Mouse (Mus musculus) left cerebral cortex, postnatal 4 days (tissue): Measurements from ENCODE around the gene B4galnt3. TPM values are rescaled to one million over a fixed set of nuclear protein-coding genes. Genes with fewer than 3 reads are reported as not detected.

Source experiments
- DNase-seq: peaks from one replicate; pipeline ENCODE4 v3.0.0-alpha.2; 2022
- intact Hi-C: fragments of 180-260 bp; cut with DNase I; formaldehyde crosslinking; loops from one replicate; pipeline ENCODE4 v1.15.1; 2025
- total RNA-seq, 2 experiments: library from RNA; stranded (reverse); gene quantifications; 2 replicates each; pipeline ENCODE4 v1.2.3; 2021

The B4galnt3 gene
- total RNA-seq, 2 experiments from 2014 or later = 0.46 to 0.60 TPM

DNA sequence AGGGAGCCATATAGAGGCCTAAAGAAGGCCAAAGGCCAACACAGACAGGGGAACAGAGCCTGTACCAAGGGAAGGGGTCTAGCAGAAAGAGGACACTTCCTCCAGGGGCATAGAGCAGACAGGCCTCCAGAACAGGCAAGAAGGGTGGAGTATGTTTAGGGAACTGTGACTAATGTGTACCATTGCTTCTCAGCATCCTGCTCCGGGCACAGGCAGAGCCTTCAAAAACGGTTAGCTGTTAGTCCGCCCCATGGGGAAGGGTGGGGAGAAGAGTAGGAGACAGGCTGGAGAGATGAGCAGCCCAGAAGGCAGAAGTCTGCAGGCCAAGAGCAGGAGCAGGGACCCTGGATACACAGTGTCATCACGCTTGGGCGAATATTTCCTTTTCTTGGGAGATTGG is 105.1 kb downstream of the B4galnt3 start:
- intact Hi-C loops = no loop called here

DNA sequence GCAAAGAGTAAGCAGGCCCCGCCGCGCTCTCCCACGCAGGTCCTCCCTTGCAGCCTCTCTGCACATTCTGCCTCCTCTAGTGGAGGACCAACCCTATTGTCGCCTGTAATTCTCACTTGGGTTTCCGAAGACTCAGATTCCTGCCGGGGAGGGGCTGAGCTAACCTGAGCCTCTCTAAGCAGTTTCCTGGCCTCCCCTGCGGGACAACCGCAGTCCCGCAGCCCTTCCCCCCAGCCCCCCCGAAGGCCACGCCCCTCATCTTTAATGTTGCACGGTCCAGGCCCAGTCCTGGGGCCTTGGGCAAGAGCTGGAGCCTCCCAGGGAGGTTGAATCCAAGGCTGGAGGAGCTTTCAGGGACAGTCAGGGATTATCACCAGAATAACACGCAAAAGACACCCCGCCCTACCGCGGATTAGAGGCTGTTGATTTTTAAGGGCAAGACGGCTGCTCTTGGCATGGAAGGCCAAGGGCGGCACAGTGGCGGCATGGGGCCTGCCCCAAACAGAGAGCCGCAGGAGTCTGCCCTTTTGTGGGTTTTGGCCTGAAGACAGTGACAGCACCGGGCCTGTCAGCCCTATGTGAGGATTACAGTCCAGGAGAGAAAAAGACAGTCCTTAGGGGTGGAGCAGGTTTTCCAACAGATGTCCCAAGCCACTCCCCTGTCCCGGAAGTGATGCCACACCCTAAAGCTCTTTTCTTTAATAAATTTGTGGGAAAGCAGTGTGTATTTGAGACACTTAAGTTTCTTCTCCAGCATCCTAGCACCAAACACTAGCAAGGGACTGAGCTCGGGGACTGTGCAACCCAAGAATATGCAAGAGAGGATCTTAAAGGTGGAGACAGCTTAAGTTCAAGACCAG is 105.8 kb downstream of the B4galnt3 start:
- intact Hi-C loops = no loop called here
- no peak for DNase-seq

More for the DNA sequence above, 105.1 kb downstream of the B4galnt3 start:
- DNase-seq = no peak

DNA sequence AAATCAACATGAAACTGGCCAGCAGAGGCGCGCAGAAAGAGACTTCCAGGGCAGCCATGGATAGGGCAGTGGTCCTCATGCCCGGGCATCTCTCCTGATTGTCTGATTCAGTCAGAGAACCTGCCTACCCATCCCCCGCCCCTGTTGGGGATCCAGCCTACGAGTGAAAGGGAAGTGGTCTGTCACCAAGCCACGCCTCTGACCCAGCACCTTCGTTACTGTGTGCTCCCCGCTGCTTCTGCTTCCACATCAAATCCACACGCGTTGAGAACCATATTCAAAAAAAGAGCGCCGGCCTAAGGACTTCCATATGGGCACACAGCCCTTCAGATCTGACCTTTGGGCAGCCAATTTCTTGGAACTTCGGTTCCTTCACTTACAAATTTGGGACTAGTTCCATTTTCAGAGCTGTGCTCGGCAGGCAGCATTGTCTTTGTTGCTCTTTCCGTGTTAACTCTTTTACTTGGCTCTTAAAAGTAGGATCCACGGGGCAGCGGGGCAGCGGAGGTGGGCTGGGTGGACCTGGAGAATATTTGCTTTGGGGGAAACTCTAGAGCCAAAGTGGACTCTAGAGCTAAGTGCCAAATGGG is 106.7 kb downstream of the B4galnt3 start:
- DNase-seq = no peak
- intact Hi-C loops = no loop called here

DNA sequence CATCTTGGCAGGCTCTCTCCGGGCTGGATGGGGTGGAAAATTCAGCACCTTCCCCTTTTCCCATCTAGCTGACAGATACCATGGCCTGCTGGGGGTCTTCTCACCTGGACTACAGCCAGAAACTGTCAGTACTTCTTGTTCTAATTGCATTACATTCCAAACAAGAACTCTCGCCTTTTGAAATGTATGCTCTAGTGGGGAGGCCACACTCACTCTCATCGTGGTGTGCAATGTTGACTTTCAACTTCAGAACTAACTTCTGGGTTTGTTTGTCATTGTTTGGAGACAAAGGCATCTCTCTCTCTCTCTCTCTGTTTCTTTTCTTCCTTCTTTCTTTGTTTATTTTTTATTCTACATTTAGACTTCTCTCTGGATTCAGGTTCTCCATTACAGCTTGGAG is 107.8 kb downstream of the B4galnt3 start:
- DNase-seq = no peak
- intact Hi-C loops = no loop called here

DNA sequence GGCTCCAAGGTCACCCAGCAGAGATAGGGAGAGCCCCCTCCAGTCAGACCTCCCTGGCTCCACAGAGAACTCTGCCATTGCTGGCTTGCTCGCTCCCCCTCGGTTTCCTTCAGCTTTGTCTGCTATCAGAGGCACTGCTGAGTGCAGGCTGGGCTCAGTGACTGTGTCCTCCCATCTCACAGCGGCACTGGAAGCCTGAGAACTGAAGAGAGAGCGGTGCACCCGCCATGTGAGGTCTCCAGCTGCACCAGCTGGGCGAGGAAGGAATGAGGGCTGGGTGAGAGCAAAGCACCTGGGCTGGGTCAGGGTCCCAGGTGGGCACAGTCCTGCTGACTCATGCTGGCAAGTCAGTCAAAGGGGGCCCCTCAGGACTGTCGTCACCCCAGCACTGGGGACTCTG is 108.6 kb downstream of the B4galnt3 start:
- DNase-seq = no peak
- intact Hi-C loops = no loop called here

DNA sequence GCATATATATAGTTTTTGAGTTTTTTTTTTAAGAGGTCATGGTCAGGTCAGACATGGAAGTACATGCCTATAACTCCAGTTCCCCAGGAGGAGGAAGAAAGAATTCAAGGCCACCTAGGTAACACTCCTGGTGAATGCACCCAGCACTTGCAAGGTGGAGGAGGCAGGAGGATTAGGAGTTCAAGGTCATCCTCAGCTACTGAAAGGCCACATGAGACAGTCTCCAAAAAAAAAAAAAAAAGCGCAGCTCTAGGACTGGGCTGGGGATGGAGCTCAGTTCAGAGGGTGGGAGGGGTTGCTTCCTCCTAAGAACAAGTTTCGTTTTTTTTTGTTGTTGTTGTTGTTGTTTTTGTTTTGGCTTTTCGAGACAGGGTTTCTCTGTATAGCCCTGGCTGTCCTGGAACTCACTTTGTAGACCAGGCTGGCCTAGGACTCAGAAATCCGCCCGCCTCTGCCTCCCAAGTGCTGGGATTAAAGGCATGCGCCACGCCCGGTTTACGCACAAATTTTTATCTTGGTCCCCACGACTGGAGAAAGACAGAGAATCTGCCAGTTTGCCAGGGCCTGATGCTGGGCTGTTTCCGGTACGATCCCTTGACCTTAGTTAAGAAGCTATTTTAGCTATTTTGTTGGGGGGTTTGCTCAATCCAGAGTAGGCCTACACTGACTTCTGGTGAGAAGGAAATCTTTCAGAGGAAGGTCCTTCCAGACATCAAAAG is 109.2 kb downstream of the B4galnt3 start:
- intact Hi-C loops = no loop called here
- no peak for DNase-seq

DNA sequence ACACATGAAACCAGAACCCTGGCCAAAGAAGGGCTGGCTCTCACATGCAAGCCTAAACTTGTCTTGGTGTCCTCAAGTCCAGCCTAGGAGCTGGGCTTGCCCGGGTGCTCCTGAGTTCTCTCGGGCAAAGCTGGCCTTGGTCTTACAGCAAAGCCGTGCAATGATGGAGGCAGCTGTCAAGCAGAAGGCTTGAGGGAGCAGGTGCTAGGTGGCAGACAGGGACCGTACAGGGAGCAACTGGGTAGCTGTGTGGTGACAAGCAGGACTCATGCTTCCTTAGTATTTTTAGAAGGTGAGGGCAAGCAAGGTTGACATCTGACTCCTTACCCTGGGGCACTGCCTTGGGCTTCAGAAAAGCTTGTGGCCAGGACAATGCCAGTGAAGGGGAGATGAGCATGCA is 110.6 kb downstream of the B4galnt3 start:
- intact Hi-C loops = no loop called here
- DNase-seq = no peak

DNA sequence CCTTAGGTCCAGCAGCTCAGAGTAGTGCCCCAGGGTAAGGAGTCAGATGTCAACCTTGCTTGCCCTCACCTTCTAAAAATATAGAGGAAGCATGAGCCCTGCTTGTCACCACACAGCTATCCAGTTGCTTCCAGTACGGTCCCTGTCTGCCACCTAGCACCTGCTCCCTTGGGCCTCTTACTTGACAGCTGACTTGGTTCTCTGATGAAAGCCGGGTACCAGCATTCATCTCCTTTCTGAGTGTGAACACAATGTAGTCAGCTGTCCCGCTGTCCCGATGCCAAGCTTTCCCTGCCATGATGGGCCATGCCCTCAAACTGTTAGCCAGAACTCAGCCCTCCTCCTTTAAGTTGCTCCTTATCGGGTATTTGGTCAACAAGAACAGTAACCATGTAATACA is 112.2 kb downstream of the B4galnt3 start:
- DNase-seq = no peak
- intact Hi-C loops = no loop called here

DNA sequence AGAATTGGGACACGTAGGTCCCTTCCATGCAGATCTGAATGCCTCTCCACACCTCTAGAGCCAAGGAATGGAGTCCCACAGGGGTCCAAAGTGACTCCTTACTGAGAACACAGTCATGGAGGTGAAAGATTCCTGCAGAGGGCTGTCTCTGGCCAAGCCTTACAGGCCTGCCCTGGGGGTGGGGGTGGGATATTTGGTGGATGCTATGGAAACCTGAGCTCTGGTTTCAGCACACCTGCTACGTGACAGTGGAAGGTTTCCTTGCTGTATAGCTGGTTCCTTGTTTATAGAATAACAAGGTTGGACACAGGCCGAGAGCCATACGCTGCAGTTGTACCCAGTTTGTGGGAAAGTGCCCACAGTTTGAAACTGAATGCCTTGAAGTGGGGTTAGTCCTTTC is 113.9 kb downstream of the B4galnt3 start:
- intact Hi-C loops = no loop called here
- DNase-seq = no peak

DNA sequence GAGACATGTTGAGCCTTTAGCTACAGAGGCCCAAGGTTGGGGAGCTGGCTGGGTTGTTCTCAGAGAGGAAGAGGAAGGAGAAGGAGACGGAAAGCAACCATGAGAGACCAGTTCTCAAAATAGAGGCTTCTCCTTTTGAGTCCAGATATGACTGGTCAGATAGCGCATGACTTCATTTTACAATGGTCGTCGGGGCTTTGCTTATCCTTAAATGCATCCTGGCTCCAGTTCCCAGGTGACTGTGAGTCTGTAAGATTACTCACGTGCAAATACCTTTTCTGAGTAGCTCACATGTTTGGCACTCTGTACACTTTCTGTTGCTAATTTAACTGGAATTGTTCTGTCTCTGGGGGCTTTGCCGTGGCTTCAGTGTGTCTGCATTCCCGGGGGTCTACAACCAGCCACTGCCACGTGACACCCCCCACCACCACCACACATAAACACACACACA is 114.6 kb downstream of the B4galnt3 start:
- no peak for DNase-seq
- intact Hi-C loops = no loop called here

DNA sequence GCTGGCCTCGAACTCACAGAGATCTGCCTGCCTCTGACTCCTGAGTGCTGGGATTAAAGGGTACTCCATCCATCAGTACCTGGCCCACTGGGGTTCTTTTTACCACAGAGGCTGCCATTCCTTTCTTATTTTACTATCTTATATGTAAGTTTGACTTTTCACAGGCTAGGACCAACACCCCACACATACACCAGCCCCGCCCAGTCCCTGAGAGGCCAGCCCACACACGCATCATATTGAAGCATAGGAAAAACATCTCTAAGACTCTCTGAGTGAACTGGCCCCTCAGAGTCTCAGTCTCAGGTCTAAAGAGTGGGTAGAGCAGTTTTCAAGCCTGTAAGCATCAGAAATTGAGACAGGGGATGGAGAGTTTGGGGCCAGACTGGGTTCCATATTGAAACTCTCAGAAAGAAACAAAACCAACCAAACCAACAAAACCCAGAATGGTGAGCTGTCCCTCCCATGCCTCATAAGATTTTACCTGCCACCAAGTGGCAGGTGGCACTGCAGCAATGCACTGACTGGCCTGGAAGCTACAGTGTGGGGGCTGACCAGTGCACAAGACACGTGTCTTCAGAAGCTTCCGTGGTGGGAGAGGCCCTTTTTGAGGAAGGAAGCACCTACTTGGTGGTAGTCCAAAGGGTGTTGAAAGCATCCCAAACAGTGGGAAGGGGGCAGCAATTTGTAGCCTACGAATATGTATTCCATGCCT is 115.2 kb downstream of the B4galnt3 start:
- intact Hi-C loops = no loop called here
- no peak for DNase-seq

DNA sequence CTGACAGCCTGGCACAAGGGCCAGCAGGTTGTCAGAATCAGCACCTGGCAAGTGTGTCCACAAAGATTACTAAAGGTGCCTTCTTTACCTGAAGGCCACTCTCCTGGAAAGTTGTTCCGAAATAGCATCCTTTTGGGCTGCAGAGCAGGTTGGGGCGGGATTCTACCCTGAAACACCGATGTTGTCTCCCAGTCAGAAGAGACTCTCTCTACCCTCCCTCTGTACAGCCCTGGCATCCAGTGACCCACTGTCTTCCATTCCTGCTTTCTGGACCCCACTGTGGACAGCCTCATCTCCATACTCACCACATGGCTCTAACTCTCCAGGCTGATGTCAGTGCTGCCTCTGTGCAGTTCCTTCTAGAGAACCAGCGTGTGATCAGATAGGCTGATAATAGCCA is 118.7 kb downstream of the B4galnt3 start:
- DNase-seq = no peak
- intact Hi-C loops = no loop called here

DNA sequence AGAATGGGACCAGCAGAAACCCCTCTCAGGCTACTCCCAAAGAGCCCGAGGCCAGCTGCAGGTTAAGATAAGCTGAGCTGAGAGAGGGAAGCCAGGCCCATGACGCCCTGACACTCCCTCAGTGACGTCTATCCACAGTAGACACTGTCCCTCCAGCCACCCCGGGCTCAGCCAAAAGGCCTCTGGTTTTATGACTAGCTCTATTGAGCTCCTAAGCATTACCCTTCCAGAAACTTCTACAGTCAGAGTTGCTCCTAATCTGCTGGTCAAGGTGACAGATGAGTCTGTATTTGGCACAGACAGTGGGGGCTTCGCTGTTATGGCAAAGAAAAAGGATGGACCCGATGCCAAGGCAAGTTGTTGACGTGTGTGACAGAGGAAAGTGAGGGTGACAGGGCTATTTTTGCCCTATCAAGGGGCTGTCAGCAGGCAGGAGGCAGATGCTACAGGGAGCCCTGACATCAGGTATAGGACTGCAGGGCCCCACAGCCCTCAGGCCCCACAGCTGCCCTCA is 119.7 kb downstream of the B4galnt3 start:
- intact Hi-C loops = no loop called here
- no peak for DNase-seq

DNA sequence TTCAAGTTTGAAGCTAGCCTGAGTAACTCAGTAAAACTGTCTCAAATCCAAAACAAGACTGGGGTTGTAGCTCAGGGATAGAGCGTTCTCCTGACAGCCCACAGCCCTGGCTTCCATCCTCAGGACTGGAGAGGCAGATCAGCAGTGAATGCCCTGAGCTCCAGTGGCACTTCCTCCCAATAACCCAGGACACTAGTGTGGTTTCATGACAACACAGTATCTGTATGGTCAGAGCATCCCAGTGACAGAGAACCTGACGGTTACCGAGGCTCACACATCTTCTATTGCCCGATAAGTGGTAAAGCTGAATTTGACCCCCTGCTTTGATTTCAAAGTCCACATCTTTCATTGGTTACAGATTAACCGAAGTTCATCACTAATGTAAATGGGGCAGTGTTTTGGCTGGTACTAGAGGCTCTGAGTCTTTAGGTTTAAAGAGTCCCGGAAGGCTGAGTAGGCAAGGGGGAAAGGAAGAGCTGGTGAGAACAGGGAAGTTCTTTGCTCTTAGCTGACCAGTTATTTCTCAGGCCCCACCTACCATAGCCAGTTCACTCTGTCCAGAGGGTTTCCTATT is 120.2 kb downstream of the B4galnt3 start:
- intact Hi-C loops = no loop called here
- DNase-seq = no peak

DNA sequence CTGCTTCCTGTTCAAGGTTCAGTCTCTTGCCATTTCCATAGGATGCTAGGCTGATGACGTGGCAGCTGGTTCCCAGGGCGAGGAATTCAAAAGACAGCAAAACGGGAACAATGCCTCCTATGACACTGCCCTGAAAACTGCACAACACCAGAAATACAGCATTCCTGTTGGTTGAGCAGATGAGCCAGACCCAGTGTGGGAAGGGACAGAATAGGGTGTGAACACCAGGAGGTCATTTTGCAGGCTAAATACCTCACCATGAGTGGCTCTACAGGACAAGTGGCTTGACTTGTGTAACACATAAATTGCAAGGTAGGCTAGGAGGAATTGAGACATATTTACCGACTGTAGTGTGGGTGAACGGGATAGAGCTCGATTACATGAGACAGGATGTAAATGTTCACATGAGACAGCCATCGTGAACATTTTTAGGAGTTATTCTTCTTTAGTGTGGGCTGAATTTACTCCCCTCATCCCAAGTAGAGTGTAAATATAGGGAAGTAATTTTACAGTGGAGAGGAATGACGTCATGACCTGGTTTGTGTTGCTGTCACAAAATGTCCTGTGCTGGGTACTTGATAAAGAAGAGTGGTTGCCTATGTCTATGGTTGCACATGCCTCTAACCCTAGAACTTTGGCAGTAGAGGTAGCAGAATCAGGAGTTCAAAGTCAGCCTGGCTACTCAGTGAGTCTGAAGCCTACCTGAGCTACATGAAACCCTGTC is 121.9 kb downstream of the B4galnt3 start:
- DNase-seq = no peak
- intact Hi-C loops = no loop called here

DNA sequence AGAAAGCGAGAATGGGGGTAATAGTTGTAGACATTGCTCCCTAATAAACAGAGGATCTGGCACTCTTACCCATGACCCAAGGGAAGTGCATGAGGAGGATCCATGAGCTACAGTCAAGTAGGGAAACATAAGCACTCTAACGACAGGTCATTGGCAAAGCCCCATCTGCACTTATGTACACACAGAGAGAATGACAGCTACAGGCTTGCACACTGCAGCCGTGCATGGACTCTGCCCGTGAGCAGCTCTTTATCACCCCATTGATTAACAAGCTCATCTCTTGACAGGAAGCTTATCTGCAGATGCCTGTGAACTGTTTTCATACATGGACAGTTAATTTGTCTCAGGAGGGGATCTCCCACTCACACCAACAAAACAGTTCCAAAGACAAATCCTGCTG is 126.8 kb downstream of the B4galnt3 start:
- intact Hi-C loops = loop anchor here (10.0 kb wide), 2 partner anchors 53 to 123 kb away; no protein-coding TSS in a partner anchor

DNA sequence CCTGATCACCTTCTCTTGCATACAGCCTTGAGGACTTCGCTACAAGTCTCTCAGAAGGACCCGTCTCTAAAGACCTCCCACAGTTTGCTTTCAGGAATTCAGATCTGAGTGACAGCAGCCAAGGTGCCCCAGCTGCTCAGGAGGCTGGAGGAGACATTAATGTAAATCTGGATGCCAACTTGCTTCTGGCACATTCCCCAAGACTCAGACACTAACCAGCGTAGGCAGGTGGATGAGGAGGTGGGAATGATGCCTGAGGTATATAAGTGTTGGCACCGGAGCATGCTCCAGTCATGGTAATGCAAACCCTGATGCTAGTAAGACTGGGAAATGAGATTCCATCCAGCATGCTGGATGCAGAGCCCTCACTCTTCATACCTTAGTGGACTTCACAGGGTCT is 129.6 kb downstream of the B4galnt3 start:
- DNase-seq = no peak
- intact Hi-C loops = loop anchor here (10.0 kb wide), 2 partner anchors 50 to 120 kb away; no protein-coding TSS in a partner anchor

More for the DNA sequence above, 126.8 kb downstream of the B4galnt3 start:
- DNase-seq = no peak

DNA sequence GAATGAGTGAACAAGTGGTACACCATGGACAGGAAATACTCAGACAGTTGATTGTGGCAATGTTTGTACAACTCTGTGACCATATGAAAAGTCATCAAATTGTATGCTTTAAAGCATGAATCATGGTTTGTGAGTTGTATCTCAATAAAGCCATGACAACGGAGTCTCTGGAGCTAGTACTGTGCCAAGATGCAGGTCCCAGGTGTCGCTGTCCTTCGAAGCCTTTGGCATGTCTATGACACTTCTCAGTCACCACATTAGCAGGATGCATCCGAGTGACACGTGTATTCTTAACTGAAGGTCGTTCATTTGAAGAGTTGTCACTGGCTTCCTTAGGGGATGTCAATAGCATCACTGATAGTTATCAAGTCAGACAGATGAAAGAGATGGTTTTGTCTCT is 131.4 kb downstream of the B4galnt3 start:
- intact Hi-C loops = loop anchor here (10.0 kb wide), 2 partner anchors 48 to 118 kb away; no protein-coding TSS in a partner anchor
- DNase-seq = no peak

DNA sequence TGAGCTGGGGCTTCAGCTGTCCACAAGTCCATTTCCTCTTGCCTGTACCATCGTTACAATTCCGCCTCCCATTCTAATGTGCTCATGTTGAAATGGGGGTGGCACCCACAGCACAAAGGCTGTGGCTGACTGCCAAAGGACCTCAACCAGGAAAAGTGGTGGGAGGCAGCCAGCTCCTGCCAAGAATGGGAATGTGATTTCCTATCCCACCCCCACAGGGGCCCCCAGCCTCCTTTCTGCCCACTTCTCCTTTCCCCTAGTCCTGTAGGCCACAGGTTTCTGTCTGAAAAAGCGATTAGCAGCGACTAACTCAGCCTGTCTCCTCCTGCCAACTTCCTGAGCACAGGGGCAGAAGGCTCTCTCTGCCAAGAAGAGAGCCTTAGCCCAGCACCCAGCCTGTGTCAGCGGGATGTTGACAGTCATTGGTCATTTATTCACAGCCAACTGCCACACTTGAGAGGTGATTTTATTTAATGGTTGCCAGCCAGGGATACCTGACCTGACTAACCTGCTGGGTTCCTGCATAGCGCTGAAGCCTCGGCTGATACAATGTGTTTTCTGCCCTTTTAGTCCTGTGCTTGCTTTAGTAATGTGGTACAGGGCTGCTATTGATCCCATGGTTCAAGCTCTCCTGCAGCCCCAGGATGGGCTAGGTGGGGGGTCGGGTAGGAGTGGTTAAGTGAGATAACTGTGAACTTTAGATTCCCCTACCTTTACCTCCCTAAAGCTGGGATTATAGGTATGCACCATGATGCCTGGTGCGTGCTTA is 135.0 kb downstream of the B4galnt3 start:
- DNase-seq = peak; percentile 74
- intact Hi-C loops = no loop called here
